Mouse (Mus musculus): Measurements from ENCODE around the gene Bard1.

DNA sequence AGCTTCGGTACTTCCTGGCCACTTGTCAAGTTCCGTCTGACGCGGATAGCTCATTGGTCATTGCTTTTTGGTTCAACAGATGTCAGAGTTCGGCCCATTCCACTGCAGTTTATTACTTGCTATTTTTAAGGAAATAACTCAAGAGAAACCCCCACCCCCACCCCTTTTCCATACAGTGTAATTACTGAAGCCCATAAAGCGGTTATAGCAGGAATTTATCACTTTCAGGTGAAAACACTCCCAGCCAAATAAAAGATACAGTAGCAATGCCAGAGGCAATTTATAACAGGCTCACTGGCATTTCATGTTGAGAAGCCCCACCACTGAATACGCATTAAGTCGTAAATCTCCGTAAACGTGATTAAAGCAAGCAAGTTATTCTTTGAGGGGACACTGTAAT lies 6.9 kb upstream of the Bard1 start:
- TF ChIP-seq CTCF (IDR thresholded peaks at IDR 0.05; ENCODE audit: insufficient read depth, low read depth, low read length) = no peak
- no peak for TF ChIP-seq POLR2A (IDR thresholded peaks at IDR 0.05; ENCODE audit: insufficient read depth, low read depth, low read length)
